Mouse (Mus musculus) bone marrow, adult 2 months (tissue): Measurements from ENCODE around the gene Olfr320. TPM values are rescaled to one million over a fixed set of nuclear protein-coding genes. Genes with fewer than 3 reads are reported as not detected.
"Not testable (repeated sequence)": the region's sequence is repeated elsewhere in the genome, so short reads cannot be mapped to it uniquely, and the experiment has no call there.

Experiments
- H3K27ac ChIP-seq: fragments of 200-500 bp; 2 replicates; pipeline ENCODE4 v1.5.1; 2012; ENCODE audit warnings: low read depth, mild to moderate bottlenecking, control low read depth, inconsistent platforms, low read length; ENCODE audit not compliant: control insufficient read depth, poor library complexity, insufficient read depth
- H3K4me1 ChIP-seq: fragments of 200-500 bp; 2 replicates; pipeline ENCODE4 v1.6.1; 2011; ENCODE audit warnings: low read length; ENCODE audit not compliant: control insufficient read depth, insufficient read depth
- H3K4me3 ChIP-seq: fragments of 200-500 bp; replicated peaks from 2 replicates; pipeline ENCODE3; 2011; ENCODE audit warnings: mild to moderate bottlenecking, low read depth, low read length, control low read depth; ENCODE audit not compliant: control insufficient read depth
- CTCF ChIP-seq: fragments of 200-500 bp; IDR thresholded peaks from 2 replicates; pipeline ENCODE4 v1.5.1; 2011; ENCODE audit warnings: low read length, control low read depth; ENCODE audit not compliant: control insufficient read depth, insufficient read depth
- POLR2A ChIP-seq: fragments of 200-500 bp; IDR thresholded peaks from 2 replicates; pipeline ENCODE4 v1.6.1; 2011; ENCODE audit warnings: low read depth, mild to moderate bottlenecking, control low read depth, low read length, borderline replicate concordance; ENCODE audit not compliant: control insufficient read depth
- WGBS: fragments of 180-500 bp; shearing (Covaris S2); methylation state at CpG from one replicate; pipeline ENCODE4 v1.1.7; 2018; 5-methylcytosine and 5-hydroxymethylcytosine counted together
- polyA plus RNA-seq: library from polyadenylated mRNA; stranded (reverse); fragments of >200 nt; gene quantifications from 2 replicates; pipeline ENCODE4 v1.2.4, GENCODE M21; 2011; ENCODE audit warnings: low replicate concordance; ENCODE audit not compliant: missing spikeins, insufficient read depth, insufficient read length

Gene Olfr320
- polyA plus RNA-seq, 1 experiment, result not detected

DNA sequence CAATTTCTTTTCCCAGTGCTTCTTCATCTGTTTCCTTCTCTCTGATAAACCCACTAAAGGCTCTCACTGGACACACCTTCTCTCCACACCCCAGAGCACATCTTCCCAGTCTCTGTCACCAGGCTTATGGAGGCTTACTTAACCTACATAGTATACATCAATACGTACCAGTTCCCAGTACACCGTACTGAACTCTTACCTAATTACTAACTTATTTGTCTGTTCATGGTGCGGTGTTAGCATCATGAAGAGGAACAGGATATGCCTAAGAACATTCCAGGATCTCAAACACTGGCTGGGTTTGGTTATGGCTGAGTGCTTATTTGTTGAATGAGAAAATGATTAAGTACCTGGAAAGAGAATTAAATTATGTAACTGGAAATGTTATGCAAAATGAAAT is 25.7 kb upstream of the Olfr320 start:
- 88% methylated on average over 3 of the region's 3 CpGs for WGBS
- H3K27ac ChIP-seq, result no peak overlapping the region
- no peak for TF ChIP-seq POLR2A
- no peak for TF ChIP-seq CTCF
- H3K4me3 ChIP-seq, result no peak overlapping the region
- no peaks in the 10 kb centered on the region for H3K4me1 ChIP-seq

DNA sequence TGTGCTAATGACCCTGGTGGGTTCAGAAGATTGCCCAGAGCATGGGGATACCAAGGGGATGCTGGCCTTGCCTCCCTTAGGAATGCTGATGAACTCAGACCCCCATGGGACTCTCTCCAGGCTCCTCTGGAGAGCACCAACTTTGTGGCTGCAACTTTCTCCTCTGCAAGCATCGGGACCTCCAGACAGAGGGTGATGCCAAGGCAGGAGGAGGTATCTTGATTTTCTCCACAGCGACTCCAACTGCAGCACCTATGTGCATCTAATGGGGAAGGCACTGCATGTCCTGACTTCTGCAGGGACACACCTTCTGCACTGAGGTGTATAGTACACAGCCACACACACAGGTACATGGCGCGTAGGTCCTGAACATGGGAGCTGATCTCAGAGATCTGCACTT is 22.3 kb upstream of the Olfr320 start, which contains the start of gene Olfr322:
Gene Olfr322 (plus strand): TSS at position 187 of the 400 bp plus-strand sequence.
- WGBS, result 76% methylated on average over 4 of the region's 4 CpGs
- no peak for TF ChIP-seq POLR2A
- TF ChIP-seq CTCF, result no peak
- Histone ChIP-seq H3K4me1 (no peaks in the 10 kb centered on the region), H3K4me3 (no peak within 1 kb of the TSS), H3K27ac (no peak within 1 kb of the TSS)

DNA sequence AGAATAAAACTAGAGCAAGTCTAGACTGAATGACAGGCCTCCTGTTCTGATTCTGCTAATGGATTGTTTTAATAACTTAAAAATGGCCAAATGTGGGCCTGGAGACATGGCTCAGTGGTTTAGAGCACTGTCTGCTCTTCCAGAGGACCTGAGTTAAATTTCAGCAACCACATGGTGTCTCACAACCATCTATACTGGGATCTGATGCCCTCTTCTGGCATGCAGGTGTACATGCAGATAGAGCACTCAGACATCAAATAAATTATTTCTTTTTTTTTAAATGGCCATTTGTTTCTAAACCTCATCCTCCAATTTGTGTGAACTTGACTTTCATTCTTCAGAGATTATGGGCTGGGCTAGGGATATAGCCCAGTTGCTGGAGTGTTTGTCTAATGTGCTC is 11.6 kb upstream of the Olfr320 start:
- Histone ChIP-seq H3K27ac (no peak overlapping the region), H3K4me3 (no peak overlapping the region), H3K4me1 (no peaks in the 10 kb centered on the region)
- no peak for TF ChIP-seq CTCF
- no peak for TF ChIP-seq POLR2A

DNA sequence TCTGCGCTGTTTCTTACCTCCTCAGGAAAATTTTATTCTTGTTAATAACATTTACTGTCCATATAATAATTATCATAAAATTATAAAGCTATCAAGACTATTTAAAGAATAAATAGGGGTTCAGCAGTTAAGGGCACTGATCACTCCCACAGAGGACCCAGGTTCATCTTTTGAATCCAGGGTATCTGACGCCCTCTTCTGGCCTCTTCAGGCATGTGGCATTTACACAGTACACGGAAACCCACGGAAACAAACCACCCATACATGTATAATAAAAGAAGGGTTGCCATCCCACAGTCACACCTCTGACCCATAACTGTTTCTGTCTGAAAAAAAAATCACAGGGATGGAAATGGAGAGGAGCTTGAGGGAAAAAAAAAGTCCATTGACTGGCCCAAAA is 9.1 kb upstream of the Olfr320 start:
- Histone ChIP-seq H3K4me1 (no peaks in the 10 kb centered on the region), H3K27ac (no peak overlapping the region), H3K4me3 (no peak overlapping the region)
- 40% methylated on average over 4 of the region's 4 CpGs for WGBS
- TF ChIP-seq POLR2A, result no peak
- no peak for TF ChIP-seq CTCF

DNA sequence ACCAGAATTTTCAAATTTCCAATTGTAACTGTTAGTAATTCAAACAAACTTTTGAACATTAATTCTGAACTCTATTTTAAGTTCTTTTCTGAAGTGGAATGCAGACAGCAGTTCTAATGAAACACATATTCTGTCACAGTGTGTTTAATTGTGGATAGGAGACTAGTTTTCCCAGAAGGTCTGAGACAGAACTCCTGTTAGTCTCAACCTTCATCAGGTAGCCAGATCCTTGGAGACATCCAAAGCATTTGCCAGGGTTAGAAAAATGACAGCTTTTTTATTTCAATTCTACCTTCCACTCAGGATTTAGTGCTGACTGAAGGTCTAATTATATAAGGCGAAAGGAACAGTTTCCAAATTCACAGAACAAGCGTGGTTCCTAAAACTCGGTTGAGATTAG is 18.0 kb downstream of the Olfr320 start, which contains the start of gene Olfr319:
Gene Olfr319 (plus strand): TSS at position 301 of the 400 bp plus-strand sequence.
- 82% methylated on average over 3 of the region's 3 CpGs for WGBS
- Histone ChIP-seq H3K4me3 (no peak within 1 kb of the TSS), H3K4me1 (no peaks in the 10 kb centered on the region), H3K27ac (no peak within 1 kb of the TSS)
- TF ChIP-seq CTCF, result no peak
- no peak for TF ChIP-seq POLR2A

DNA sequence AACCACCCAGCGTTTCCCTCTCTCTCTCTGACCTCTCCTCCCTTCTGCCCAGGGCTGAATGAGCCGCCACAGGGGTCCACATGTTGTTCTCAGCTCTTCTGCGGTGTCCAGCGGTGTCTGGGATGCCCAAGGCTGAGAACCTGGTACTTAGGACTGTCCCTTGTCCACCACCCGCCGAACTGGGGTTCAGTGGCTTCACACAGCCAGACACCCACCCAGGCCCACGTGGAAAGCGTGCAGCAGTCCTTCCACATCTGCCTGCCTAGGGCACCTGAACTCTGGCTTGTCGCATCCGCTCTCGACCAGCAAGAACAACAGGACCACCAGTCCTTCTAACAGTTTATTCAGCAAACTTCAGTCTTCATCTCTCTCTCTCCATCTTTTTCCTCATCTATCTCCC is 28.2 kb downstream of the Olfr320 start:
- WGBS, result 76% methylated on average over 11 of the region's 11 CpGs
- no peaks in the 10 kb centered on the region; the same call in 1 of the 2 replicates for H3K4me1 ChIP-seq
- H3K4me3 ChIP-seq, result no peak overlapping the region
- no peak for TF ChIP-seq POLR2A
- no peak overlapping the region for H3K27ac ChIP-seq

DNA sequence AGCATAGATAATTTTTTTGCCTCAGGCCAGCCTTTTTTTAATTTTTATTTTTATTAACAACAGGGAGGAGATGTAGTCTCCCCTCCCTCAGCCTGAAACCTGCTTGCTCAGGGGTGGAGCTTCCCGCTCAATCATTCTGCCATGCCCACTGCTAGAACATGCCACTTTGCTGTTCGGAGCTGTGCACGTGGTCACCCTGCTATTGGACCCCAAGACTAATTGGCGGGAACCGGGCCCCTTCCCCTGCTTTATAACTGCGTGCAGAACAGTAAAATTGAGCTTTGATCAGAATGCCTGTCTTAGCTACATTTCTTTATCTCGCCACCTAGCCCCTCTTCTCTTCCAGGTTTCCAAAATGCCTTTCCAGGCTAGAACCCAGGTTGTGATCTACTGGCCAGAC is 36.8 kb downstream of the Olfr320 start:
- not testable (repeated sequence) for H3K4me3 ChIP-seq, H3K27ac ChIP-seq, H3K4me1 ChIP-seq
- WGBS, result 81% methylated on average over 7 of the region's 7 CpGs

DNA sequence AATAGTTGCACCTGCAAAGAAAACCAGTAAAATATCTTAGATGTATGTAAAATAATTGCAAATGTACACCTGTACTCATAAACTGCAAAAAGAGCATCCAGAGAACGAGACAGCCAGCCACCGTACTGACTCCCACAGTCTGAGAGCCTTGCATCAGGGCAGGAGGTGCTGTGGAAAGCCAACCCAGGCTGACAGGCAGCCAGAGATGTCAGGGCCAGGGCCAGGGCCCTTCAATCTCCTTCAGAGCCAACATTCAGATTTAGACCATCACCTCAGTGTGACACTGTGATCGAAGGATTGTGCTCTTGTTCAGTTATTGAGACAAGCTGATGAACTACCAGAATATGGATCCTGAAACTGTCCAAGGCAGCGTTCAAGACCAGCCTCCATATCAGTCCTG is 38.8 kb downstream of the Olfr320 start:
- TF ChIP-seq POLR2A, result no peak
- TF ChIP-seq CTCF, result no peak
- H3K27ac ChIP-seq, result no peak overlapping the region
- H3K4me3 ChIP-seq, result no peak overlapping the region
- H3K4me1 ChIP-seq, result no peaks in the 10 kb centered on the region
- WGBS, result 76% methylated on average over 4 of the region's 4 CpGs

DNA sequence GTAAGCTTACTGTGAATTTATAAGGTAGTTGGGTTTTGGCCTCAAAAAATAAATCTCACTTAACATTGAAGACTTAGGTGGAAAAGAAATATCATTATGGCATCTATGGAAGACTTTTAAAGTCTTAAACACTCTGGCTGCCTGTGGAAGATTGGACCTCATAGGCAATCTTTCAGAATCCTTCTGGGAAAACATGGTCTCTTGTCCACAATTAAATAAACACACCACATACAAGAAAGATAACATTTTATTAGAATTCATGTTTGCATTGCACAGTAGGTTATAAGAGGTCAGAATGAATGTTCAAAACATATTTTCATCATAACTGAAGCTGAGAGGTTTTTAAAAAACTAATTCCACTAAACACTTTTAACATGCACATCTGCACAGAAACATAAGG is 43.0 kb downstream of the Olfr320 start, which contains the start of gene Olfr318:
Gene Olfr318 (minus strand): TSS at position 101 of the 400 bp plus-strand sequence.
- H3K4me3 ChIP-seq, result no peak within 1 kb of the TSS
- no peaks in the 10 kb centered on the region for H3K4me1 ChIP-seq
- no peak within 1 kb of the TSS for H3K27ac ChIP-seq
- TF ChIP-seq POLR2A (no peak), CTCF (no peak)

DNA sequence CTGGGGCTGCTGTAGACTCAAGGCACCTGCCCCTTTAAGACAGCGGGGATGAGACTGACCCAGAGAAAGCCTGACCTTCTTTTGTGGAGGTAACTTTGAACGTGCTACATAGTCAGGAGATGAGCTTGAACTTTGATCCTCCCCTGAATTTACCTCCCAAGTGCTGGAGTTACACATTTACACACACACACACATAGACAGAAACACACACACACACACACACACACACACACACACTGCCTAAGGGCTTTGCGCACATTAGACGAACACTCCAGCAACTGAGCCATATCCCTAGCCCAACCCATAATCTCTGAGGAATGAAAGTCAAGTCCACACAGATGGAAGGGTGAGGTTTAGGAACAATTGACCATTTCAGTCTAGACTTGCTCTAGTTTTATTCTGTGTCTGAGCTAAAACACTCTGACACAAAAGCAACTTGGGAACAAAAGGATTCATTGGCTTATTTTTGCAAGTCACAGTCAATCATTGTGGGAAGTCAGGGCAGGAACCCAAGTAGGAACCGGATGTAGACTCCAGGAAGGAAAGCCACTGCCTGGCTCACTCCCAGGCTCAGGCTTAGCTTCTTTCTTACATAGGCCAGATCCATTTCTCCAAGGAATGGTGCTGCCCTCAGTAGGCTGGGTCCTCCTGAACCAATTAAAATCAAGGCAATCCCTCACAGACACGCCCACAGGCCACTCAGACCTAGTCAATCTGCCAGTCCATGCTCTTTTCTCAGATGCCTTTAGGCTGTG is 47.2 kb downstream of the Olfr320 start:
- not testable (repeated sequence) for H3K27ac ChIP-seq, H3K4me1 ChIP-seq, H3K4me3 ChIP-seq
- WGBS, result 76% methylated on average over 6 of the region's 6 CpGs
